Mouse (Mus musculus): ENCODE data around the gene Gm11639. TPM values are rescaled to one million over a fixed set of nuclear protein-coding genes. Genes with fewer than 3 reads are reported as not detected.
"Not testable (repeated sequence)": the region's sequence is repeated elsewhere in the genome, so short reads cannot be mapped to it uniquely, and the experiment has no call there.

Gene Gm11639
- total and polyA plus RNA-seq, 2 experiments from 2014 or later = 0.05 to 0.17 TPM

- 61% methylated on average over 2 of the region's 2 CpGs for WGBS
- no peak for TF ChIP-seq CTCF (IDR thresholded peaks at IDR 0.05; ENCODE audit: low read depth)
- Histone ChIP-seq H3K4me1 (ENCODE audit: insufficient read depth) (no peaks in the 10 kb centered on the region), H3K4me2 (ENCODE audit: low read depth) (no peak overlapping the region), H3K9ac (no peak overlapping the region), H3K36me3 (ENCODE audit: insufficient read depth) (no peaks in the 10 kb centered on the region), H3K27me3 (ENCODE audit: insufficient read depth, low read length) (no peaks in the 10 kb centered on the region), H3K4me3 (ENCODE audit: low read depth, low read length) (no peak overlapping the region), H3K27ac (ENCODE audit: low read depth, low read length) (no peak overlapping the region), H3K9me3 (ENCODE audit: low read length) (no peaks in the 10 kb centered on the region)
- ATAC-seq (0 out of 2 replicates have a peak, but pooled peaks have one; percentile 23), DNase-seq (no peak)
These were observed 345.6 kb downstream of the Gm11639 start for GRCm38 (mm10) chr11:105031103-105031502.

- Histone ChIP-seq H3K4me3 (ENCODE audit: low read depth, low read length) (no peak overlapping the region), H3K36me3 (ENCODE audit: insufficient read depth) (no peaks in the 10 kb centered on the region), H3K4me2 (ENCODE audit: low read depth) (no peak overlapping the region), H3K9ac (no peak overlapping the region), H3K27me3 (ENCODE audit: insufficient read depth, low read length) (no peaks in the 10 kb centered on the region), H3K9me3 (ENCODE audit: low read length) (no peaks in the 10 kb centered on the region), H3K4me1 (ENCODE audit: insufficient read depth) (no peaks in the 10 kb centered on the region), H3K27ac (ENCODE audit: low read depth, low read length) (no peak overlapping the region)
- WGBS = 89% methylated on average over 1 of the region's 1 CpGs
- ATAC-seq (no peak), DNase-seq (no peak)
- TF ChIP-seq CTCF (IDR thresholded peaks at IDR 0.05; ENCODE audit: low read depth) = no peak
These were observed 349.6 kb downstream of the Gm11639 start for GRCm38 (mm10) chr11:105035081-105035480.

DNA sequence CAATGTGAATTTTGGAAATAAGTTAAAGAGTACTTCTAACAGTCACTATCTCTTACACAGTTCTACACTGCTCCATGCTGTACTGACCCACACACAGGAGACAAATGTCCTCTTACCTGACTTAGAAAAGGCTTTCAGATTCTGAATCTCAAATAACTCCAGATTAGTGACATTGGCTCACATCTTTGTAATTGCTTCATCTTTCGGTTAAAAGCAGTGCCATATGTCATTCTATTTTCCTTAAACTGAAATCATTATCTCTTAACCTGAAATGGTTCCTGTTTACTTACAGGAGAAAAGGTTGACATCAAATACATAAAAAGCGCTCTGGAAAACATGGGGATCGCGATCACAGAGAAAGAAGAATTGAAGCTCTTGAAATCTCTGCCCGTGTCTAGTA, 377.8 kb downstream of the Gm11639 start, which contains the start of gene Efcab3:
Efcab3 (plus strand) TSS at position 301 of the 400 bp plus-strand sequence.
- ATAC-seq (no peak), DNase-seq (no peak)
- no peaks in the 10 kb centered on the region for H3K27me3 ChIP-seq (ENCODE audit: insufficient read depth, low read length)
- no peaks in the 10 kb centered on the region for H3K36me3 ChIP-seq (ENCODE audit: insufficient read depth)
- no peak within 1 kb of the TSS for H3K9ac ChIP-seq
- TF ChIP-seq CTCF (IDR thresholded peaks at IDR 0.05; ENCODE audit: low read depth) = no peak
- 88% methylated on average over 5 of the region's 5 CpGs for WGBS
- H3K4me1 ChIP-seq (ENCODE audit: insufficient read depth) = no peaks in the 10 kb centered on the region
- H3K27ac ChIP-seq (ENCODE audit: low read depth, low read length) = no peak within 1 kb of the TSS
- H3K9me3 ChIP-seq (ENCODE audit: low read length) = no peaks in the 10 kb centered on the region
- no peak within 1 kb of the TSS for H3K4me3 ChIP-seq (ENCODE audit: low read depth, low read length)
- no peak within 1 kb of the TSS for H3K4me2 ChIP-seq (ENCODE audit: low read depth)

GRCm38 (mm10) chr11:105112448-105112847, 426.9 kb downstream of the Gm11639 start:
- ATAC-seq; H3K4me1 ChIP-seq (ENCODE audit: insufficient read depth); H3K9ac ChIP-seq; H3K27ac ChIP-seq (ENCODE audit: low read depth, low read length); H3K4me2 ChIP-seq (ENCODE audit: low read depth); H3K36me3 ChIP-seq (ENCODE audit: insufficient read depth); H3K27me3 ChIP-seq (ENCODE audit: insufficient read depth, low read length); H3K4me3 ChIP-seq (ENCODE audit: low read depth, low read length); DNase-seq; H3K9me3 ChIP-seq (ENCODE audit: low read length): not testable (repeated sequence)
- WGBS = 78% methylated on average over 20 of the region's 22 CpGs

DNA sequence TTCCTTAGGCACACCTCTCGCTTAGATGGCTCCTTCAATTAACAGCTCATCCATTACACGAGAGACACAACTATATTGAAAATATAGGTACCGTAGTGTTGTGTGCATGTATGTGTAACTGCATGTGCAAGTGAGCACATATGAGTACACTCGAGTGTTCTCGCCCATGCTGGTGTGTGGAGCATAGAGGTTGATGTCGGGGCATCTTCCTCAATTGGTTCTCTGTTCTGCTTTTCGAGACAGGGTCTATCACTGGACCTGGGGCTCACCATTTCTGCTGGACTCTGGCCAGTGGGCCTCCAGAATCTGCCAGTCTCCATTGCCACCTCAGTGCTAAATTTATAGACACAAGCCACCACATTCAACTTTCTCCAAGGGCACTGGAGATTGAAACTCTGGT, 432.3 kb downstream of the Gm11639 start:
- H3K27me3 ChIP-seq (ENCODE audit: insufficient read depth, low read length) = no peaks in the 10 kb centered on the region
- no peak overlapping the region for H3K4me3 ChIP-seq (ENCODE audit: low read depth, low read length)
- no peak for DNase-seq
- H3K9me3 ChIP-seq (ENCODE audit: low read length) = no peaks in the 10 kb centered on the region
- no peak overlapping the region for H3K9ac ChIP-seq
- WGBS = 88% methylated on average over 7 of the region's 7 CpGs
- no peaks in the 10 kb centered on the region for H3K4me1 ChIP-seq (ENCODE audit: insufficient read depth)
- TF ChIP-seq CTCF (IDR thresholded peaks at IDR 0.05; ENCODE audit: low read depth) = no peak
- ATAC-seq = no peak
- H3K4me2 ChIP-seq (ENCODE audit: low read depth) = no peak overlapping the region
- no peaks in the 10 kb centered on the region for H3K36me3 ChIP-seq (ENCODE audit: insufficient read depth)
- no peak overlapping the region for H3K27ac ChIP-seq (ENCODE audit: low read depth, low read length)

DNA sequence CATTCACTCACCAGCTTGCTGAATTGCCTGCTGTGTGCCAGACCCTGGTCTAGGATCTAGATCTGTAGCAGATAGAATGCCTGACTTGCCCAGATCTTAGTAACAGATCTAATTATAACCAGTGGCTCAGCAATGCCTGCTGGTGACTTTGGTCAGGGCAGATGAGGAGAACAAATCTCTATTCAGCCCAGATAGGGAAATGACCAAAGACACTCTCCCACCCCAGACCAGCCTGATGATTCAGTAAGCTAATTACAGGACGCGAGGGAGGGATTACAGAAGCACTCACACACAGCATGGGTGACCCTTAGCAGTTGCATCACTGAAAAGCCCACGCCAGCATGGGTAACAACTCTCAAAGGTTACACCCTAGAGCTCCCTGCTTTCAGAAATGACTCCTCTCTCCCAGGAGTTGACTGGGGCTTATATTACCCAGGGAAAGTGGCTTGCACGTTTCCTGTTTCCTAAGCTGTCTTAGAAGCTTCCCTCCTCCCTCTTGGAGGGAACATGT, 435.1 kb downstream of the Gm11639 start:
- H3K4me3 ChIP-seq (ENCODE audit: low read depth, low read length) = no peak overlapping the region
- no peak overlapping the region for H3K9ac ChIP-seq
- H3K9me3 ChIP-seq (ENCODE audit: low read length) = no peaks in the 10 kb centered on the region
- no peaks in the 10 kb centered on the region for H3K36me3 ChIP-seq (ENCODE audit: insufficient read depth)
- H3K27me3 ChIP-seq (ENCODE audit: insufficient read depth, low read length) = no peaks in the 10 kb centered on the region
- H3K27ac ChIP-seq (ENCODE audit: low read depth, low read length) = no peak overlapping the region
- ATAC-seq = no peak
- no peak for TF ChIP-seq CTCF (IDR thresholded peaks at IDR 0.05; ENCODE audit: low read depth)
- WGBS = 19% methylated on average over 4 of the region's 4 CpGs
- H3K4me1 ChIP-seq (ENCODE audit: insufficient read depth) = no peaks in the 10 kb centered on the region
- DNase-seq = no peak
- H3K4me2 ChIP-seq (ENCODE audit: low read depth) = no peak overlapping the region

DNA sequence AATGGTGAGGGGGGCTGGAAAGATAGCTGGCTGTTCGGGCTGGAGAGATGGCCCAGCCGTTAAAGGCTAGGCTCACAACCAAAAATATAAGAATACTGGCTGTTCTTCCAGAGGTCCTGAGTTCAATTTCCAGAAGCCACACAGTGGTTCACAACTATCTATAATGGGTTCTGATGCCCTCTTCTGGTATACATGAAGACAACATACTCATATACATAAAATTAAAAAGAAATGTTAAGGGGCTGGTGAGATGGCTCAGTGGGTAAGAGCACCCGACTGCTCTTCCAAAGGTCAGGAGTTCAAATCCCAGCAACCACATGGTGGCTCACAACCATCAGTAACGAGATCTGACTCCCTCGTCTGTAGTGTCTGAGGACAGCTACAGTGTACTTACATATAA, 436.3 kb downstream of the Gm11639 start:
- not testable (repeated sequence) for ATAC-seq, H3K9ac ChIP-seq
- whole genome bisulfite sequencing = 73% methylated on average over 5 of the region's 5 CpGs

More for the DNA sequence above, 436.3 kb downstream of the Gm11639 start:
- not testable (repeated sequence) for DNase-seq; H3K36me3 ChIP-seq (ENCODE audit: insufficient read depth); H3K27ac ChIP-seq (ENCODE audit: low read depth, low read length); H3K4me3 ChIP-seq (ENCODE audit: low read depth, low read length); H3K9me3 ChIP-seq (ENCODE audit: low read length); H3K27me3 ChIP-seq (ENCODE audit: insufficient read depth, low read length); H3K4me1 ChIP-seq (ENCODE audit: insufficient read depth); H3K4me2 ChIP-seq (ENCODE audit: low read depth)
